Mouse (Mus musculus): ENCODE measurements around the gene Casp8. TPM values are rescaled to one million over a fixed set of nuclear protein-coding genes. Genes with fewer than 3 reads are reported as not detected.
"Not testable (repeated sequence)": the region's sequence is repeated elsewhere in the genome, so short reads cannot be mapped to it uniquely, and the experiment has no call there.

Gene Casp8
- polyA plus RNA-seq, 1 experiment from 2014 or later, result 4.7 TPM

- Histone ChIP-seq H3K27me3 (replicated peaks; ENCODE audit: control insufficient read depth, insufficient read depth, low read length) (no peaks in the 10 kb centered on the region), H3K4me3 (ENCODE audit: low read depth, low read length) (no peak overlapping the region), H3K9ac (ENCODE audit: low read length) (no peak overlapping the region), H3K9me3 (replicated peaks; ENCODE audit: control insufficient read depth, low read length) (no peaks in the 10 kb centered on the region), H3K4me1 (ENCODE audit: control insufficient read depth, insufficient read depth, low read length) (no peaks in the 10 kb centered on the region), H3K4me2 (ENCODE audit: low read length) (no peak overlapping the region), H3K36me3 (ENCODE audit: control insufficient read depth, insufficient read depth, low read length) (no peaks in the 10 kb centered on the region), H3K27ac (ENCODE audit: low read depth, low read length) (no peak overlapping the region)
- 82% methylated on average over 3 of the region's 3 CpGs for WGBS
- DNase-seq (ENCODE audit: low spot score), result no peak
- ATAC-seq, result no peak
Observed at GRCm38 (mm10) chr1:58806651-58807050, 11.5 kb downstream of the Casp8 start.

- 69% methylated on average over 3 of the region's 3 CpGs for WGBS
- Histone ChIP-seq H3K27me3 (replicated peaks; ENCODE audit: control insufficient read depth, insufficient read depth, low read length) (no peaks in the 10 kb centered on the region), H3K4me1 (ENCODE audit: control insufficient read depth, insufficient read depth, low read length) (no peaks in the 10 kb centered on the region), H3K27ac (ENCODE audit: low read depth, low read length) (no peak overlapping the region), H3K9ac (ENCODE audit: low read length) (no peak overlapping the region), H3K36me3 (ENCODE audit: control insufficient read depth, insufficient read depth, low read length) (no peaks in the 10 kb centered on the region), H3K9me3 (replicated peaks; ENCODE audit: control insufficient read depth, low read length) (no peaks in the 10 kb centered on the region), H3K4me3 (ENCODE audit: low read depth, low read length) (no peak overlapping the region), H3K4me2 (ENCODE audit: low read length) (no peak overlapping the region)
- DNase-seq (ENCODE audit: low spot score) (no peak), ATAC-seq (no peak)
Observed at GRCm38 (mm10) chr1:58826319-58826718, 31.1 kb downstream of the Casp8 start.

- H3K36me3 ChIP-seq (ENCODE audit: control insufficient read depth, insufficient read depth, low read length), result no peaks in the 10 kb centered on the region
- H3K4me3 ChIP-seq (ENCODE audit: low read depth, low read length), result no peak overlapping the region
- ATAC-seq, result no peak
- 89% methylated on average over 5 of the region's 5 CpGs for WGBS
- no peak overlapping the region for H3K27ac ChIP-seq (ENCODE audit: low read depth, low read length)
- H3K9ac ChIP-seq (ENCODE audit: low read length), result no peak overlapping the region
- H3K9me3 ChIP-seq (replicated peaks; ENCODE audit: control insufficient read depth, low read length), result no peaks in the 10 kb centered on the region
- no peaks in the 10 kb centered on the region for H3K4me1 ChIP-seq (ENCODE audit: control insufficient read depth, insufficient read depth, low read length)
- no peaks in the 10 kb centered on the region for H3K27me3 ChIP-seq (replicated peaks; ENCODE audit: control insufficient read depth, insufficient read depth, low read length)
- DNase-seq (ENCODE audit: low spot score), result no peak
- H3K4me2 ChIP-seq (ENCODE audit: low read length), result no peak overlapping the region
Observed at GRCm38 (mm10) chr1:58830741-58831140, 35.6 kb downstream of the Casp8 start.

- Histone ChIP-seq H3K4me1 (ENCODE audit: control insufficient read depth, insufficient read depth, low read length) (no peaks in the 10 kb centered on the region), H3K27ac (ENCODE audit: low read depth, low read length) (no peak overlapping the region), H3K27me3 (replicated peaks; ENCODE audit: control insufficient read depth, insufficient read depth, low read length) (no peaks in the 10 kb centered on the region), H3K4me3 (ENCODE audit: low read depth, low read length) (no peak overlapping the region), H3K9me3 (replicated peaks; ENCODE audit: control insufficient read depth, low read length) (no peaks in the 10 kb centered on the region), H3K9ac (ENCODE audit: low read length) (no peak overlapping the region), H3K4me2 (ENCODE audit: low read length) (no peak overlapping the region), H3K36me3 (ENCODE audit: control insufficient read depth, insufficient read depth, low read length) (no peaks in the 10 kb centered on the region)
- ATAC-seq (no peak), DNase-seq (ENCODE audit: low spot score) (no peak)
- WGBS, result 79% methylated on average over 2 of the region's 2 CpGs
Observed at GRCm38 (mm10) chr1:58832198-58832597, 37.0 kb downstream of the Casp8 start.

- not testable (repeated sequence) for H3K9ac ChIP-seq (ENCODE audit: low read length); H3K4me3 ChIP-seq (ENCODE audit: low read depth, low read length); H3K9me3 ChIP-seq (replicated peaks; ENCODE audit: control insufficient read depth, low read length); H3K36me3 ChIP-seq (ENCODE audit: control insufficient read depth, insufficient read depth, low read length); ATAC-seq; H3K4me1 ChIP-seq (ENCODE audit: control insufficient read depth, insufficient read depth, low read length); DNase-seq (ENCODE audit: low spot score); H3K27ac ChIP-seq (ENCODE audit: low read depth, low read length); H3K27me3 ChIP-seq (replicated peaks; ENCODE audit: control insufficient read depth, insufficient read depth, low read length); H3K4me2 ChIP-seq (ENCODE audit: low read length)
- 78% methylated on average over 3 of the region's 3 CpGs for whole genome bisulfite sequencing
Observed at GRCm38 (mm10) chr1:58856811-58857210, 61.6 kb downstream of the Casp8 start.

GRCm38 (mm10) chr1:58859131-58859530 is 64.0 kb downstream of the Casp8 start:
- not testable (repeated sequence) for H3K9ac ChIP-seq (ENCODE audit: low read length); ATAC-seq; H3K27ac ChIP-seq (ENCODE audit: low read depth, low read length); H3K4me1 ChIP-seq (ENCODE audit: control insufficient read depth, insufficient read depth, low read length); H3K9me3 ChIP-seq (replicated peaks; ENCODE audit: control insufficient read depth, low read length); DNase-seq (ENCODE audit: low spot score); H3K36me3 ChIP-seq (ENCODE audit: control insufficient read depth, insufficient read depth, low read length); H3K4me3 ChIP-seq (ENCODE audit: low read depth, low read length); H3K4me2 ChIP-seq (ENCODE audit: low read length); H3K27me3 ChIP-seq (replicated peaks; ENCODE audit: control insufficient read depth, insufficient read depth, low read length)
- 88% methylated on average over 4 of the region's 4 CpGs for WGBS

- H3K27ac ChIP-seq (ENCODE audit: low read depth, low read length); DNase-seq (ENCODE audit: low spot score): not testable (repeated sequence)
Observed at GRCm38 (mm10) chr1:58859738-58860365, 64.7 kb downstream of the Casp8 start.

GRCm38 (mm10) chr1:58860586-58860985 is 65.4 kb downstream of the Casp8 start:
- ATAC-seq; H3K4me3 ChIP-seq (ENCODE audit: low read depth, low read length); H3K27ac ChIP-seq (ENCODE audit: low read depth, low read length); H3K27me3 ChIP-seq (replicated peaks; ENCODE audit: control insufficient read depth, insufficient read depth, low read length); H3K4me1 ChIP-seq (ENCODE audit: control insufficient read depth, insufficient read depth, low read length); H3K9me3 ChIP-seq (replicated peaks; ENCODE audit: control insufficient read depth, low read length); H3K4me2 ChIP-seq (ENCODE audit: low read length); H3K36me3 ChIP-seq (ENCODE audit: control insufficient read depth, insufficient read depth, low read length); DNase-seq (ENCODE audit: low spot score); H3K9ac ChIP-seq (ENCODE audit: low read length): not testable (repeated sequence)
- 93% methylated on average over 3 of the region's 3 CpGs for WGBS

More at GRCm38 (mm10) chr1:58859738-58860365, 64.7 kb downstream of the Casp8 start:
- H3K4me1 ChIP-seq (ENCODE audit: control insufficient read depth, insufficient read depth, low read length); H3K36me3 ChIP-seq (ENCODE audit: control insufficient read depth, insufficient read depth, low read length); H3K4me3 ChIP-seq (ENCODE audit: low read depth, low read length); H3K9ac ChIP-seq (ENCODE audit: low read length); H3K4me2 ChIP-seq (ENCODE audit: low read length); ATAC-seq; H3K27me3 ChIP-seq (replicated peaks; ENCODE audit: control insufficient read depth, insufficient read depth, low read length); H3K9me3 ChIP-seq (replicated peaks; ENCODE audit: control insufficient read depth, low read length): not testable (repeated sequence)
- 78% methylated on average over 13 of the region's 13 CpGs for WGBS

- H3K27me3 ChIP-seq (replicated peaks; ENCODE audit: control insufficient read depth, insufficient read depth, low read length); DNase-seq (ENCODE audit: low spot score); H3K9ac ChIP-seq (ENCODE audit: low read length); H3K36me3 ChIP-seq (ENCODE audit: control insufficient read depth, insufficient read depth, low read length); H3K9me3 ChIP-seq (replicated peaks; ENCODE audit: control insufficient read depth, low read length); H3K27ac ChIP-seq (ENCODE audit: low read depth, low read length); H3K4me3 ChIP-seq (ENCODE audit: low read depth, low read length); H3K4me1 ChIP-seq (ENCODE audit: control insufficient read depth, insufficient read depth, low read length); ATAC-seq; H3K4me2 ChIP-seq (ENCODE audit: low read length): not testable (repeated sequence)
- WGBS, result 93% methylated on average over 4 of the region's 4 CpGs
Observed at GRCm38 (mm10) chr1:58876500-58876899, 81.3 kb downstream of the Casp8 start.
